Mouse (Mus musculus) layer of hippocampus, adult 2 months (tissue): Measurements from ENCODE around the gene Arl8a. TPM values are rescaled to one million over a fixed set of nuclear protein-coding genes. Genes with fewer than 3 reads are reported as not detected.

Experiments
- DNase-seq, 2 experiments: peaks; one replicate each; pipeline ENCODE4 v3.0.0; 2022; ENCODE audit warnings: low spot score in 2 of 2
- H3K27ac ChIP-seq: fragments of 200-600 bp; 2 replicates; pipeline ENCODE4 v1.8.1; 2022
- H3K4me3 ChIP-seq: fragments of 200-600 bp; 2 replicates; pipeline ENCODE4 v1.8.1; 2022; ENCODE audit warnings: mild to moderate bottlenecking
- CTCF ChIP-seq: fragments of 200-600 bp; conservative IDR thresholded peaks from 2 replicates; pipeline ENCODE4 v1.8.1; 2022; ENCODE audit warnings: antibody characterized with exemption, mild to moderate bottlenecking, moderate library complexity
- total RNA-seq, 2 experiments: library from RNA; stranded (reverse); gene quantifications; 2 replicates each; pipeline ENCODE4 v1.2.3; 2021

Arl8a gene
- total RNA-seq, 2 experiments from 2014 or later: 247 to 258 TPM

DNA sequence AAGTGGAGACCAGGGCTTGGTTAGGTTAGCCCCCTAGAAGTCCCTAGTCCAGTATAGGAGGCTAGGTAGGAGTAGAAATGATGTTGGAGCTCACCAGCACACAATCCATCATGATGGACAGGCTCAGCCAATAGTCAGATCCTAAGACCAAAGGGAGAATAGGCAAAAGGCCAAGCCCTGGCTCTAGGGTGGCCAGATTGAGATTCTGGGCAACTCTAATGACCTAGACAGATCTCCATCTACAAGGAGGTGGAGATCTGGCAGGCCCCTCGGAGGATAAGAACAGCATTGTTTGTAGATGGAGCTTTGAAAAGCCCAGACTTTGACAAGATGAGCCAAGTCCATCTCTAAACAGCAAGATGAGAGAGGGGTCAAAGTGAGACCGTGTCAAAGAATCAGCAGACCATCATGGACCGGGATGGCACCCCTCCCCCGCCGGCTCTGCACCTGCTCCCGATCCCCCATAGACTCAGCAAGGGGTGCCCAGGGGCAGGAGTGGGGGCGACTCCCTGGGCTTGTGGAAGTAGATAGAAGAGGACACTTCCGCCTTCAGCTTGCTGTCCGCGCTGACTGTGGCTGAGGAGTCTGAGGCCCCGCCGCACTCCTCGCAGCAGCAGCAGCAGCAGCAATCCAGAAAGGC, 13.9 kb downstream of the Arl8a start:
- Histone ChIP-seq H3K4me3 (peak overlapping the region; percentile 8; the same call in 1 of the 2 replicates), H3K27ac (peak overlapping the region; percentile 93)
- no peak for DNase-seq
- no peak for TF ChIP-seq CTCF

DNA sequence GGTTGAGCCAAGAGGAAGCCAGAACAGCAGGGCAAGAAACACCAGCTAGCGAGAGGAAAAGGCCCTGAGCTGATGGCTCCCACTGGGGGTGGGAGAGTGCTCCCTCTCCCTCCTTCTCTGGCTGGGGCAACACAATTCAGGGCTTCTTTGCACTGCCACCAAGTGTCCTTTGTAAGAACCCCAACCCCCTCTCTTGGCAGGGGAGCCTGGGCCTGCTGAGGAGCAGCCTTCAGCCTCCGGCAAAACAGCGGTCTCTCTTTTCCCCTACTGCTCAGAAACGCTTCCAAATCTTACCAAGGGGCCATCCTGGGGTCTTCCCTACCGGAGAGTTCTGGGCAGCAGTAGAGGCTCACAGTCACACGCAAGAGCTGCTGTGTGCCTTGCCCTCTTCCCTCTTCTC, 16.1 kb downstream of the Arl8a start:
- H3K4me3 ChIP-seq: peak overlapping the region; percentile 35
- TF ChIP-seq CTCF: peak; percentile 21; the same call in 1 of the 2 replicates
- peak; percentile 62 to 84 for DNase-seq
- peak overlapping the region; percentile 93 for H3K27ac ChIP-seq

DNA sequence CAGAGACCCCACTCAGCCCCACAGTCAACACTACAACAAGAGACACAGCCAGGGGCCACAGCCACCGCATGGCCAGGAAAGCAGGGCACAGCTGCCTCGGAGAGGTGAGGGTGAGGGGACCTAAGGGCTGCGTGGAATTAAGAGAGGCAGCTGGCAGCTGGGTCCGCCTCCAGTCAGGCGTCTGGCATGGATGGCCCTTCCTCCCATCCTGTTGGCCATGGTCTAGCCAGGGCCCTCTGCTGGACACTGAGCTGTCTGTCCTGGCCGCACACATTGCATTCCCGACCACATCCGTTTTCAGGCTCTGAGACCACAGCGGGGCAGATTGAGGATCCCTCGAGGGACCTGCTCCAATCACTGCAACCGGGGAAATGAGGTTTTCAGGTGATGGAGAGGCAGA, 20.8 kb downstream of the Arl8a start, which contains the start of gene Gpr37l1:
Gpr37l1 (minus strand) TSS at position 247 of the 400 bp plus-strand sequence.
- Histone ChIP-seq H3K27ac (peak within 1 kb of the TSS; percentile 90), H3K4me3 (peak within 1 kb of the TSS; percentile 54)
- DNase-seq: peak in 1 of 2 experiments; percentile 64
- TF ChIP-seq CTCF: peak; percentile 77

DNA sequence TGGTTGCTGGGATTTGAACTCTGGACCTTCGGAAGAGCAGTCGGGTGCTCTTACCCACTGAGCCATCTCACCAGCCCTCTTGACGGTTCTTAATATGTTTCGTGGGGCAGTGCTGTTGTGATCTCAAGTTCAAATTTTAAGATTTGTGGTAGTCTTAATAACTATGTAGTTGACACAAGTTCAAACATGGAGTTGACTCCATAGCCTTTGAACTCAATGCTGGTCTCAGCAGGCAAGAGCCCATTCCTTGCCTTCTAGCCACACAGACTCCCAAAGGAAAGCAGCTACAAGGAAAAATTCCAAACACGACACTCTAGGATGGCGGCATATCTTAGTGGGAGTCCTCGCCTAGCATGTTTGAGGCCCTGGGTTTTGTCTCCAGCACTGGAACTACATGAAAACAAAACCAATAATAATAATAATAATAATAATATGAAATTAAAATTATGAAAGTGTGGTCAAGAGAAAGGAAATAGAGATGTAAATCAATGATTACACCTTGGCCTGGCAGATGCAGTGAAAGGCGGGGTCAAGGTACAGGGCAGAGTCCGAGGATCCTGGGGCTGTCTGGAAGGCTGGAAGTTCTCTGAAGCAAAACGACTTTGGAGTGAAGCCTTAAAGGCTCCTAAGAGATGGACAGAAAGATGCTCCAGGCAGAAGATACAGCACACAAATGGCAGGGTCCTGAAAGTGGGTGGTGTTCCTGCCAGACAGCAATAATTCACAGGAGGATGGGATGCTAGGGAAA, 22.0 kb downstream of the Arl8a start:
- Histone ChIP-seq H3K4me3 (no peak overlapping the region), H3K27ac (peak overlapping the region; percentile 70; the same call in 1 of the 2 replicates)
- DNase-seq: no peak
- TF ChIP-seq CTCF: no peak

DNA sequence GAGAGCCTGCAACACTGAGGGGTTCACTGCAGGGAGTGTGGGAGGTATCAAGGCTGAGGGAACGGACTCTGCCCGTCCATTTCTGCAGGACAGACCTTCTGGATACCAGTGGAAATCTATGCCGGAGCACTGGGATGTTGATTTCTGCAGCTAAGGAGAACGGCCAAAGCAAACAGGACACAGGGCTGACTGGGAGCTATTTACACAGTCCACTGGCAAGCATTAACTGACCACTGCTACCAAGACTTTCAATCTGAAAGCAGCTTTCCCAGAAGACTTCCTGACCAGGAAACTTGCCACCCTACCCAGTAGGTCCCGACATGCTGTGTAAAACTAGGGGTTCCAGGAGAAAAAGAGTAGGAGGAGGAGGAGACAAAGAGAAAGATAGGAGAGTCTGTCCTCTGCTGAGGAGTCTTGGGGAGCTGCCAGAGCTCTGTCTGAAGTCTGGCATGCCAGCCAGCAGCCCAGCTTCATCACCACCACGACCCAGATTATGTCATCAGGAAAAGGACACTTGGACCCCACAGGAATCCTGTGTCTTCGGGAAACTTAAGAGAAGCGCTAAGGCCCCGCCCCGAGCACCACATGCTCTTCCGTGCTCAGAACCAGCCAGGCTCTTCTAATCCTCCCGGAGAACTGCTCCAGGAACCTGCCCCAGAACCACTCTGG, 23.1 kb downstream of the Arl8a start:
- peak overlapping the region; percentile 70 for H3K27ac ChIP-seq
- no peak for DNase-seq
- no peak overlapping the region for H3K4me3 ChIP-seq
- no peak for TF ChIP-seq CTCF

DNA sequence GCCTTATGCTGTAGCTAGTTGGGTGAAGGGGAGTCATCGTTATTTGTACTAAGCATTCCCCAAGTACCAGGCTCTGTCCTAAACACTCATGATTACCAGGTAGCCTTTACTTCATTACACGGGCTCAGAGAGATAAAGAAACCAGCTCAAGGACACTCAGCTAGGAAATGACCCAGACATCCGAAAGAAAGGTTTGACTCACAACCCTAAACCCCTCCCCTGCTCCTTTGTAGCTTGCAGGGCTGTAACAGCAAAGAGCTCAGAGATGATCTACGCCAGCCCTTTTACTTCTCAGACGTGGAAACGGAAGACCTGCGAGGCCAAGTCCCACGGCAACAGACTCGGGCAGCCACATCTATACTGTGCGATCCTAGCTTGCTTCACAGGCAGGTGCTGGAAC, 23.7 kb downstream of the Arl8a start:
- no peak for TF ChIP-seq CTCF
- Histone ChIP-seq H3K27ac (peak overlapping the region; percentile 70), H3K4me3 (no peak overlapping the region)
- no peak for DNase-seq

DNA sequence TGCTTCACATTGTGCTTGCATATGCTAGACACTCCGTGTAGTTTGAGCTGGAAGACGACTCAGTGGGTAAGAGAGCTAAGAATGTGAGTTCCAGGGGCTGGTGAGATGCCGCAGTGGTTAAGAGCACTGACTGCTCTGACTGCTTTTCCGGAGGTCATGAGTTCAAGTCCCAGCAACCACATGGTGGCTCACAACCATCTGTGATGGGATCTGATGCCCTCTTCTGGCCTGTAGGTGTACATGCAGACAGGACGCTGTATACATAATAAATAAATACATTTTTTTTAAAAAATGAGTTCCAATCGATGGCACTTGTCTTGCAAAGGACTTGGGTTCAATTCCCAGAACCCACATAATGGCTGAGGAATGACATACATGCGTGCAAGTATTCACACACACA, 24.6 kb downstream of the Arl8a start:
- Histone ChIP-seq H3K27ac (no peak overlapping the region), H3K4me3 (no peak overlapping the region)
- TF ChIP-seq CTCF: peak; percentile 66
- DNase-seq: no peak

- Histone ChIP-seq H3K27ac (no peak overlapping the region), H3K4me3 (no peak overlapping the region)
- DNase-seq: peak; percentile 77 to 78
- TF ChIP-seq CTCF: peak; percentile 77
Measured at GRCm38 (mm10) chr1:135171984-135172383, 25.4 kb downstream of the Arl8a start.

DNA sequence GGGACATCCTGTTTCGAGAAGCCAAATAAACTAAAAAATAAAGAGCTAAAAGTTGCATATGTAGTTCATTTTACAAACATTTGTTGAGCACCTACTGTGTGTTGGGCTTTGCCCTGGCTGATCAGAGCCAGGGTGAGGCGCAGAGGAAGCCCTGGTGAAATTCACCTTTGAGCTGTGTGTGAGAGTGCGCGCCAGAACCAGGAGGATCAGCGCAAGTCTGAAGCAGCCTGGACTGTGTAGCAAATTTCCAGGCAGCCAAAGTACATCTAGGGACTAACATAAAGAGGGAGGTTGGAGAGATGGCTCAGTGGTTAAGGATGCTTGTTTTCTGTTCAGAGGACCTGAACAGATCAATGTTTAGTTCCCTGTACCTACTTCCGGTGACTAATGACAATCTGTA, 26.7 kb downstream of the Arl8a start:
- DNase-seq: no peak
- Histone ChIP-seq H3K27ac (no peak overlapping the region), H3K4me3 (no peak overlapping the region)
- no peak for TF ChIP-seq CTCF

DNA sequence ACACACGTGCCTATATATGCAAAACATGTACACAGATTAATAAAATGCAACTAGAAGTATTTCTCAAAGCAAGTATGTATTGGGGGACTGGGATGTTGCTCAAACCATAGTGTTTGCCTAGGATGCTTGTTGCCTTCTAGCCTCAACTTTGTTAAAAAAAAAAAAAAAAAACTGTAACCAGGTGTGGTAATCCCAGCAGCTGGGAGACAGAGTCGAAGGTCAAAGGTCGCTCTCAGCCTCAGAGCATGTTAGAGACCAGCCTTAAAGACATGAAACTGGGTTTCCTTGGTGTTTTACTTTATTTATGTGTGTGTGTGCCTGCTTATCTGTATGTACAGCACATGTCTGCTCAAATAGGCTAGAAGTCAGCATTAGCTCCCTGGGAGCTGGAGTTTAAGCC, 28.6 kb downstream of the Arl8a start:
- TF ChIP-seq CTCF: no peak
- no peak overlapping the region for H3K27ac ChIP-seq

DNA sequence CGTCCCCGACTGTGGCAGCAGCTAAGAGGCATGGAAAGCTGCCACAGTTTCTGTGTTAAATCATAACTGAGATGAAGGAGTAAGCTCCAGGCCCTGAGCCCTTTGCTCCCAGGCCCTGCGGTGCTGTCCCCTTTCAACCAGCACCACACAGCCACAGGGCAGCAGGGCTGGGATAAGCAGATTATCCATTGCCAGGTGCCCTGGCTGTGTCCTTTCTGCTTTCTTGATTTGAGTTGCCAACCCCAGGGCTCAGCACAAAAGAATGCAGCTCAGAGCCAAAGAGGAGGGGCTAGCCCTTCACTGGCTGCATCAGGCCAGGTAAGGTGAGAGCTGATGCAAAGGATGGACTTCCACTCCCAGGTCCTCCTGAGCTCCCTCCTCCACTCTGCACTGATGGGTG, 31.1 kb downstream of the Arl8a start:
- TF ChIP-seq CTCF: no peak
- H3K4me3 ChIP-seq: no peak overlapping the region
- no peak overlapping the region for H3K27ac ChIP-seq
- no peak for DNase-seq

More for the DNA sequence above, 28.6 kb downstream of the Arl8a start:
- no peak for DNase-seq
- no peak overlapping the region for H3K4me3 ChIP-seq

- H3K27ac ChIP-seq: no peak overlapping the region
- H3K4me3 ChIP-seq: no peak overlapping the region
- DNase-seq: no peak
- no peak for TF ChIP-seq CTCF
Measured at GRCm38 (mm10) chr1:135178863-135179262, 32.2 kb downstream of the Arl8a start.

DNA sequence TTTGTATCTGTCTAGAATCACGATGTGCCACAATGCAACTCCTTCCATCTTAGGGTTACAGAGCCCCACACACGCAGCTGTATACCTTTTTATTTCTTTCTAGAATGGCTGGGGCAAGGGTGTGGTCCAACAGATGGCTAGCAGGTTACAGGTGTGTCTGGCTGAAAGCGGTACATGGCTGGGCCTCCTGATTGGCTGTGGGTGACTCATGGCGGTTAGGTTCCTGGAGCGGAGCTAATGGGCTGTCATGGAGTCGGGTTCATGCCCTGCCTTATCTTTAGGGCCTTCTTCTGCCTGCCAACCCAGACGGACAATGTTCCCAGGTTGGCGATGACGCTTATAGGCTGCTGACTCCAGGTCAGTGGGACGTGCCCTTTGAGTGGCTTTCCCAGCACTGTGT, 34.2 kb downstream of the Arl8a start:
- H3K4me3 ChIP-seq: no peak overlapping the region
- no peak for TF ChIP-seq CTCF
- H3K27ac ChIP-seq: no peak overlapping the region
- DNase-seq: no peak

DNA sequence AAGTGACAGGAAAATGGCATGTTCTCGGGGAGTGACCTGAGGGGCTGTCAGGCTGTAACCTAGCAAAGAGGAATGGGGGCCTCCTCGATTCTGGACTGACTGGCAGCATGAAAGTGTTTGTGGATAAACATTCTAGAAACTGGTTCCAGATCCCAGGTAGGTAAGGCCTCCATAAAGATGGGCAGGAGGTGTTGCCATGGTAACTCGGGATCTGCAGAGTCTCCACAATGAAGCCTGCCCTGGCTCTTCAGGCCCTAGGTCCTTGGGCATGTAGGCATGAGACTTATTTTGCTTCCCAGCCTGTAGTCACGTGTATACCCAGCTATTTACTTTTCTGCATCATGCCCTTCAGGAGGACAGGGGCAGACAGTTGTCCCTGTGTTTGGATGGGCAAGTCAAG, 34.7 kb downstream of the Arl8a start:
- no peak for DNase-seq
- H3K4me3 ChIP-seq: no peak overlapping the region
- no peak overlapping the region for H3K27ac ChIP-seq
- no peak for TF ChIP-seq CTCF
